Mouse (Mus musculus) stomach, postnatal 0 days (tissue): Measurements from ENCODE around the gene Ffar2.

Experiments used
- CTCF ChIP-seq: IDR thresholded peaks from 2 replicates; pipeline ENCODE4 v1.5.1; 2016; ENCODE audit warnings: antibody characterized with exemption, low read depth, mild to moderate bottlenecking, moderate library complexity
- EP300 ChIP-seq: optimal IDR thresholded peaks from 2 replicates; pipeline ENCODE3; 2016; ENCODE audit warnings: antibody characterized with exemption

DNA sequence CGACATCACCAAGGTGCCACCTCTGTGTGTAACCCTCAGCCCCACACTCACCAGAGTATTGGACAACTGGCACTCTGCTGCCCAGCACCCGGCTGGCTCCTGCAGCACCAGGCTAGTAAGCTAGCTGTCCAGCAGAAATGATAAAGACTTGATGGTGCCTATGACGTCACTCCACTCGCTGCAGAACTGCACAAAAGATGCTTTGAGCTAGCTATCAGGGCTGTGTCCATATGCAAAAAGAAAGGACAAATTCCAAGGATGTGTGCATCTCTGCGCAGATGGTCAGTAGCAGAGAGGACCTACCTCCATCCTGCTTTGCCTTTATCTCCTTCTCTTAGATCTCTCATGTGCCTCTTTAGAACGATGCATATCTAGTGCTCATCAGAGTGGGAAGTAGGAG, 32.5 kb upstream of the Ffar2 start, which contains the start of gene Ffar3:
- TF ChIP-seq CTCF (no peak), EP300 (no peak)
